Mouse (Mus musculus): Measurements from ENCODE around the gene Pou3f3.

GRCm38 (mm10) chr1:42712311-42712690 is 16.7 kb downstream of the Pou3f3 start:
- TF ChIP-seq EP300 (IDR thresholded peaks at IDR 0.05; ENCODE audit: low read depth) (no peak), CTCF (IDR thresholded peaks at IDR 0.05; ENCODE audit: low read depth) (no peak)
